Mouse (Mus musculus): ENCODE data around the gene Zfp408. TPM values are rescaled to one million over a fixed set of nuclear protein-coding genes. Genes with fewer than 3 reads are reported as not detected.

Gene Zfp408
- total and polyA plus RNA-seq, 2 experiments from 2014 or later = 8.7 to 30.7 TPM

DNA sequence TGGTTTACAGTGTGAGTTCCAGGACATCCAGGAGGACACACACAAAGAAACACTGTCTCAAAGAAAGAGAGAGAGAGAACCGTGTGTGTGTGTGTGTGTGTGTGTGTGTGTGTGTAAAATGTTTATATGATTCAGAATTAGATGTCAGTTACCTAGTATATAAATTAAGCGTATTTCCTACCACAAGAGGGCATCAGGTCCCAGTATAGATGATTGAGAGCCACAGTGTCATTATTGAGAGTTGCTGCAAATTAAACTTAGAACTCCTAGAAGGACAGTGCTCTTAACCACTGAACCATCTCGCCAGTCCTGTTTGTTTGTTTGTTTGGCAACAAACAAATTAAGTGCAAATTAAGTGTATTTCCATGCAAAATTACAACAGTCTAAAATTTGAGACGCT, 47.2 kb downstream of the Zfp408 start:
- Histone ChIP-seq H3K9ac (no peak overlapping the region), H3K9me3 (ENCODE audit: low read length) (no peaks in the 10 kb centered on the region), H3K27me3 (ENCODE audit: insufficient read depth, low read length) (no peaks in the 10 kb centered on the region), H3K36me3 (ENCODE audit: insufficient read depth) (peaks cover 69% of the 10 kb centered on the region), H3K4me1 (ENCODE audit: insufficient read depth) (no peaks in the 10 kb centered on the region), H3K4me3 (ENCODE audit: low read depth, low read length) (no peak overlapping the region), H3K27ac (ENCODE audit: low read depth, low read length) (no peak overlapping the region), H3K4me2 (ENCODE audit: low read depth) (no peak overlapping the region)
- DNase-seq (no peak), ATAC-seq (no peak)
- 90% methylated on average over 4 of the region's 4 CpGs for WGBS
- peak; percentile 35 for TF ChIP-seq CTCF (IDR thresholded peaks at IDR 0.05; ENCODE audit: low read depth)

DNA sequence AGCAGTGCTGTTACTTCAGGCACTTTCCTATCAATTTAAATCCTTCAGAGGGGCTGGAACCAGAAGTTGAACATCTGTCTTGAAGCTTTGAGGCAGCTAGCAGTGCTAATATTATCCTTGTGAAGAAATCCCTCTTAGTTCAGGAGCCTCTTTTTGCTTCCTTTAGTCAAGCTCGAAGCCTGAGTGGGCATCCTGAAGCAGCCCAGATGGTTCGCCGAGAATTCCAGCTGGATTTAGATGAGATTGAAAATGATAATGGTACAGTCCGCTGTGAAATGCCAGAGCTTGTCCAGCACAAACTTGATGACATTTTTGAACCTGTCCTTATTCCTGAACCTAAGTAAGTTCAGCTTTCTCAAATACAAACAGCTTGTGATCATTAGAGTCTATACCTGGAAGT, 49.1 kb downstream of the Zfp408 start:
- H3K36me3 ChIP-seq (ENCODE audit: insufficient read depth) = peaks cover 70% of the 10 kb centered on the region
- WGBS = 94% methylated on average over 4 of the region's 4 CpGs
- H3K9ac ChIP-seq = no peak overlapping the region
- H3K4me1 ChIP-seq (ENCODE audit: insufficient read depth) = no peaks in the 10 kb centered on the region
- no peak overlapping the region for H3K4me3 ChIP-seq (ENCODE audit: low read depth, low read length)
- no peak for ATAC-seq
- TF ChIP-seq CTCF (IDR thresholded peaks at IDR 0.05; ENCODE audit: low read depth) = no peak
- H3K4me2 ChIP-seq (ENCODE audit: low read depth) = no peak overlapping the region
- no peak for DNase-seq
- H3K9me3 ChIP-seq (ENCODE audit: low read length) = no peaks in the 10 kb centered on the region
- H3K27me3 ChIP-seq (ENCODE audit: insufficient read depth, low read length) = no peaks in the 10 kb centered on the region
- no peak overlapping the region for H3K27ac ChIP-seq (ENCODE audit: low read depth, low read length)

Other genes starting within 250 kb of the Zfp408 start
- gene 1110051M20Rik, start 205.1 kb downstream of the Zfp408 start, total RNA-seq (2014; rRNA removed) = 127 and 147 TPM in 2 replicates
- gene 1110051M20Rik, start 205.1 kb downstream of the Zfp408 start, polyA plus RNA-seq (2015; fragmentation: Nextera tagmentation; extraction: Ambion mirVana) = 165 and 182 TPM in 2 replicates
- gene Lrp4, start 192.3 kb downstream of the Zfp408 start, total RNA-seq (2014; rRNA removed) = 12.0 and 13.7 TPM in 2 replicates
- gene Lrp4, start 192.3 kb downstream of the Zfp408 start, polyA plus RNA-seq (2015; fragmentation: Nextera tagmentation; extraction: Ambion mirVana) = 2.8 and 4.1 TPM in 2 replicates
- 119 and 142 TPM in 2 replicates for gene Ckap5, start 123.0 kb downstream of the Zfp408 start, total RNA-seq (2014; rRNA removed)
- 66.1 and 103 TPM in 2 replicates for gene Ckap5, start 123.0 kb downstream of the Zfp408 start, polyA plus RNA-seq (2015; fragmentation: Nextera tagmentation; extraction: Ambion mirVana)
- gene F2, start 13.4 kb downstream of the Zfp408 start, total RNA-seq (2014; rRNA removed) = 0.15 TPM in 1 of 2 replicates, not detected in the other
- gene F2, start 13.4 kb downstream of the Zfp408 start, polyA plus RNA-seq (2015; fragmentation: Nextera tagmentation; extraction: Ambion mirVana) = 0.14 TPM in 1 of 2 replicates, not detected in the other
- 81.5 and 104 TPM in 2 replicates for gene Arhgap1, start 69 bp upstream of the Zfp408 start, total RNA-seq (2014; rRNA removed)
- gene Arhgap1, start 69 bp upstream of the Zfp408 start, polyA plus RNA-seq (2015; fragmentation: Nextera tagmentation; extraction: Ambion mirVana) = 107 and 111 TPM in 2 replicates
- 16.2 and 28.9 TPM in 2 replicates for gene Atg13, start 60.8 kb upstream of the Zfp408 start, total RNA-seq (2014; rRNA removed)
- gene Atg13, start 60.8 kb upstream of the Zfp408 start, polyA plus RNA-seq (2015; fragmentation: Nextera tagmentation; extraction: Ambion mirVana) = 29.8 and 29.9 TPM in 2 replicates
- 13.9 TPM in 2 replicates for gene Harbi1, start 61.1 kb upstream of the Zfp408 start, total RNA-seq (2014; rRNA removed)
- 8.3 and 13.2 TPM in 2 replicates for gene Harbi1, start 61.1 kb upstream of the Zfp408 start, polyA plus RNA-seq (2015; fragmentation: Nextera tagmentation; extraction: Ambion mirVana)
- gene Ambra1, start 80.3 kb upstream of the Zfp408 start, total RNA-seq (2014; rRNA removed) = 37.5 and 47.2 TPM in 2 replicates
- gene Ambra1, start 80.3 kb upstream of the Zfp408 start, polyA plus RNA-seq (2015; fragmentation: Nextera tagmentation; extraction: Ambion mirVana) = 12.5 and 17.0 TPM in 2 replicates